Mouse (Mus musculus): ENCODE measurements around the gene Car10.

DNA sequence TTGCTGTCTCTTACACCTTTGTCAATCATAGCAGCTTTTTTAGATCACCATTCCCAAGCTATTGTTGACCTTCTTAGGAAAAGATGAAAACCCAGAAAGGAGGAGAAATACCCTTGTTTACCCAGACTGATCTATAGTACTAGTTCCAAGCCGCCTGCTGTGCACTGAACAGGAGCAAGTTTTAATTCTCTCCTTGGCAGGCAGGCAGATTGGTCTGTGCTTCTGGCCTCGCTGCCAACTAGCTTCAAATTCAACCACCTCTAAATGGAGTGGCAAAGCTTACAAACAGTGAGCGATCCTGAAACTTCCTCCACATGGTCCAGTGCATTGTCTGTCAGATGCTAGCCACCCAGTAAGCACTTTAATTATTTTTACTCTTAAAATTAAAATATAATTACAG, 247.0 kb downstream of the Car10 start:
- TF ChIP-seq POLR2A (IDR thresholded peaks at IDR 0.05; ENCODE audit: insufficient read length, low read depth) (no peak), TCF12 (IDR thresholded peaks at IDR 0.05; ENCODE audit: insufficient read depth, poor library complexity, severe bottlenecking) (no peak), MYOD1 (IDR thresholded peaks at IDR 0.05; ENCODE audit: control insufficient read depth in 1 of 3, insufficient read length in 2 of 3, low read depth in 2 of 3) (no peak), MAX (IDR thresholded peaks at IDR 0.05; ENCODE audit: low read depth) (no peak)
